Mouse (Mus musculus): ENCODE results near the gene Dpy19l1. TPM values are rescaled to one million over a fixed set of nuclear protein-coding genes. Genes with fewer than 3 reads are reported as not detected.

The Dpy19l1 gene
- total RNA-seq, 2 experiments from 2014 or later: 44.1 to 44.3 TPM

GRCm38 (mm10) chr9:24477251-24477650 lies 25.7 kb downstream of the Dpy19l1 start:
- intact Hi-C loops (cut with DNase I): no loop called here
- DNase-seq (ENCODE audit: extremely low spot score in 1 of 2, low spot score in 2 of 2): no peak

GRCm38 (mm10) chr9:24473824-24474223 lies 29.1 kb downstream of the Dpy19l1 start:
- intact Hi-C loops (cut with DNase I): no loop called here
- DNase-seq (ENCODE audit: extremely low spot score in 1 of 2, low spot score in 2 of 2): no peak

- intact Hi-C loops (cut with DNase I): no loop called here
- no peak for DNase-seq (ENCODE audit: extremely low spot score in 1 of 2, low spot score in 2 of 2)
These were observed 30.4 kb downstream of the Dpy19l1 start for GRCm38 (mm10) chr9:24472514-24472913.

- DNase-seq (ENCODE audit: extremely low spot score in 1 of 2, low spot score in 2 of 2): no peak
- intact Hi-C loops (cut with DNase I): no loop called here
These were observed 32.8 kb downstream of the Dpy19l1 start for GRCm38 (mm10) chr9:24470166-24470565.

- intact Hi-C loops (cut with DNase I): no loop called here
- DNase-seq (ENCODE audit: extremely low spot score in 1 of 2, low spot score in 2 of 2): no peak
These were observed 35.8 kb downstream of the Dpy19l1 start for GRCm38 (mm10) chr9:24467186-24467585.

GRCm38 (mm10) chr9:24466649-24467048 lies 36.3 kb downstream of the Dpy19l1 start:
- DNase-seq (ENCODE audit: extremely low spot score in 1 of 2, low spot score in 2 of 2): no peak

GRCm38 (mm10) chr9:24461379-24461961 lies 41.5 kb downstream of the Dpy19l1 start:
- intact Hi-C loops (cut with DNase I): no loop called here
- DNase-seq (ENCODE audit: extremely low spot score in 1 of 2, low spot score in 2 of 2): peak in 1 of 2 experiments; percentile 24

More at GRCm38 (mm10) chr9:24466649-24467048, 36.3 kb downstream of the Dpy19l1 start:
- intact Hi-C loops (cut with DNase I): no loop called here

GRCm38 (mm10) chr9:24453833-24454232 lies 49.1 kb downstream of the Dpy19l1 start:
- no peak for DNase-seq (ENCODE audit: extremely low spot score in 1 of 2, low spot score in 2 of 2)
- intact Hi-C loops (cut with DNase I): no loop called here

- intact Hi-C loops (cut with DNase I): no loop called here
- no peak for DNase-seq (ENCODE audit: extremely low spot score in 1 of 2, low spot score in 2 of 2)
These were observed 52.0 kb downstream of the Dpy19l1 start for GRCm38 (mm10) chr9:24450976-24451375.

GRCm38 (mm10) chr9:24450524-24450923 lies 52.4 kb downstream of the Dpy19l1 start:
- DNase-seq (ENCODE audit: extremely low spot score in 1 of 2, low spot score in 2 of 2): no peak
- intact Hi-C loops (cut with DNase I): no loop called here

- intact Hi-C loops (cut with DNase I): no loop called here
- no peak for DNase-seq (ENCODE audit: extremely low spot score in 1 of 2, low spot score in 2 of 2)
These were observed 68.0 kb downstream of the Dpy19l1 start for GRCm38 (mm10) chr9:24434901-24435300.

- intact Hi-C loops (cut with DNase I): no loop called here
- no peak for DNase-seq (ENCODE audit: extremely low spot score in 1 of 2, low spot score in 2 of 2)
These were observed 73.2 kb downstream of the Dpy19l1 start for GRCm38 (mm10) chr9:24429721-24430120.

- intact Hi-C loops (cut with DNase I): no loop called here
- no peak for DNase-seq (ENCODE audit: extremely low spot score in 1 of 2, low spot score in 2 of 2)
These were observed 77.3 kb downstream of the Dpy19l1 start for GRCm38 (mm10) chr9:24425679-24426078.

- DNase-seq (ENCODE audit: extremely low spot score in 1 of 2, low spot score in 2 of 2): no peak
- intact Hi-C loops (cut with DNase I): no loop called here
These were observed 79.7 kb downstream of the Dpy19l1 start for GRCm38 (mm10) chr9:24423241-24423640.

- intact Hi-C loops (cut with DNase I): no loop called here
- no peak for DNase-seq (ENCODE audit: extremely low spot score in 1 of 2, low spot score in 2 of 2)
These were observed 81.1 kb downstream of the Dpy19l1 start for GRCm38 (mm10) chr9:24421888-24422287.

GRCm38 (mm10) chr9:24421221-24421620 lies 81.7 kb downstream of the Dpy19l1 start:
- intact Hi-C loops (cut with DNase I): no loop called here
- DNase-seq (ENCODE audit: extremely low spot score in 1 of 2, low spot score in 2 of 2): no peak

GRCm38 (mm10) chr9:24420144-24420543 lies 82.8 kb downstream of the Dpy19l1 start:
- intact Hi-C loops (cut with DNase I): no loop called here
- DNase-seq (ENCODE audit: extremely low spot score in 1 of 2, low spot score in 2 of 2): no peak

- no peak for DNase-seq (ENCODE audit: extremely low spot score in 1 of 2, low spot score in 2 of 2)
- intact Hi-C loops (cut with DNase I): no loop called here
These were observed 84.7 kb downstream of the Dpy19l1 start for GRCm38 (mm10) chr9:24418281-24418680.

GRCm38 (mm10) chr9:24411483-24411882 lies 91.5 kb downstream of the Dpy19l1 start:
- no peak for DNase-seq (ENCODE audit: extremely low spot score in 1 of 2, low spot score in 2 of 2)
- intact Hi-C loops (cut with DNase I): no loop called here

- DNase-seq (ENCODE audit: extremely low spot score in 1 of 2, low spot score in 2 of 2): no peak
- intact Hi-C loops (cut with DNase I): no loop called here
These were observed 92.5 kb downstream of the Dpy19l1 start for GRCm38 (mm10) chr9:24410439-24410838.

- intact Hi-C loops (cut with DNase I): no loop called here
- no peak for DNase-seq (ENCODE audit: extremely low spot score in 1 of 2, low spot score in 2 of 2)
These were observed 94.9 kb downstream of the Dpy19l1 start for GRCm38 (mm10) chr9:24407992-24408391.

Measured in left cerebral cortex, postnatal 10 days (tissue).